Mouse (Mus musculus): ENCODE results near the gene Tbc1d8.

Gene Tbc1d8

GRCm38 (mm10) chr1:39448819-39449218 lies 29.7 kb downstream of the Tbc1d8 start:
- DNase-seq (ENCODE audit: extremely low read depth, insufficient read length, low spot score), result no peak

GRCm38 (mm10) chr1:39448238-39448637 lies 30.3 kb downstream of the Tbc1d8 start:
- no peak for DNase-seq (ENCODE audit: extremely low read depth, insufficient read length, low spot score)

- no peak for DNase-seq (ENCODE audit: extremely low read depth, insufficient read length, low spot score)
Measured at GRCm38 (mm10) chr1:39446178-39446577, 32.4 kb downstream of the Tbc1d8 start.

- no peak for DNase-seq (ENCODE audit: extremely low read depth, insufficient read length, low spot score)
Measured at GRCm38 (mm10) chr1:39445303-39446050, 33.1 kb downstream of the Tbc1d8 start.

- DNase-seq (ENCODE audit: extremely low read depth, insufficient read length, low spot score), result no peak
Measured at GRCm38 (mm10) chr1:39443764-39444163, 34.8 kb downstream of the Tbc1d8 start.

- no peak for DNase-seq (ENCODE audit: extremely low read depth, insufficient read length, low spot score)
Measured at GRCm38 (mm10) chr1:39441686-39442085, 36.9 kb downstream of the Tbc1d8 start.

DNA sequence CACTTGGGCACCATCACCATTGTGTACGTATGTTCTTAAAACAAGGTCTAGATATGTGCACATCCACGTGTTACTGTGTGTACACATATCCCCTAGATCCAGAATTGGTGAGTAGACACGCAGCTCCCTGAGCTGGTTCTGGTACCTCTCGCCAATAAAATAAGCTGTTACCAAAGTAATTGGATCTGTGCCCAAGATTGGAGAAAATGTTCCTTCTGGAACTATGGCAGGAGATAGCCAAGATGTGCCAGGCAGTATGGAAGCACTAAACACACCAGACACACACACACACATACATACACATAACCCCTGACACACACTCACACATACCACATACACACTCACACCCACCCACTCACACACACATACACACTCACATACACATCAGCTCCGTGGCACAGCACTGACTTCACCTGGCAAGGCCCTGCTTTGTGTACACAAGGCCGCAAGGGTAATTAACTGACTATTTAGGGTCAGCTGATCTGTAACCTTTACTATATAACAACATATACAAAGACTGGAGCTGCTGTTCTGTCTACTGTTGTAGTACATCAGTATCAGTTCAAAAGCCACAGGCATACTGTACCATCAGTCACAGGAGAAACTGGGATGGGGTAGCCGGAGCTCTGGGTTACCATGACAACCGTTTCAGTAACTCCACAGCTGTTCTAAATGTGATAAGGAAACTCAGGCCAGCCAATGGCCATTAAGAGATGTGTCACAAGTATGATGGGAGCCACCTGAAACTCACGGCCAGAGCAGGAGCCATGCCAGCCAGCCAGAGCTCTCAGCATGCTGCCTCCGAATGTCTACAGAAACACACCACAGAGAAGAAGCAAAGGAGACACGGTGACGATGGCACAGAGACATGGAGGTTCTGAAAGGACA lies 38.6 kb downstream of the Tbc1d8 start:
- no peak for DNase-seq (ENCODE audit: extremely low read depth, insufficient read length, low spot score)

- DNase-seq (ENCODE audit: extremely low read depth, insufficient read length, low spot score), result no peak
Measured at GRCm38 (mm10) chr1:39438629-39439028, 39.9 kb downstream of the Tbc1d8 start.

GRCm38 (mm10) chr1:39434264-39434663 lies 44.3 kb downstream of the Tbc1d8 start:
- no peak for DNase-seq (ENCODE audit: extremely low read depth, insufficient read length, low spot score)

DNA sequence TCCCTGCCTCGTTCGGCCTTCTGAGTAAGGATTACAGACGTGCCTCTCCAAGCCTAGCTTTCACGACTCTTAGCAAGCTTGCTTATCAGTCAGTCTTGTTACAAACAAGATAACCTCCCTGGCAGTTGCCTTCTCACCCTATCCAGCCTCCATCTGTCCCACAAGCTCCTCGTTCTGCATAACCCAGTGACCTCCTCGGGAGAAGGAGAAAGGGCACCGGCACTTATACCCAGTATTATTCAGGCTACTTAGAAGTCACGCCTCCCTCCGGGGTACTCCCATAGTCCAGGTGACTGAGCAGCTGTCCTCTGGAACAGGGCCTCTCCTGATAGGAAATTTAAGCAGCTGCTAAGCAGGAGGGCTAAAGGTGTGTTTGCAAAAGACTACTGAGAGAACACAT lies 48.5 kb downstream of the Tbc1d8 start:
- no peak for DNase-seq (ENCODE audit: extremely low read depth, insufficient read length, low spot score)

DNA sequence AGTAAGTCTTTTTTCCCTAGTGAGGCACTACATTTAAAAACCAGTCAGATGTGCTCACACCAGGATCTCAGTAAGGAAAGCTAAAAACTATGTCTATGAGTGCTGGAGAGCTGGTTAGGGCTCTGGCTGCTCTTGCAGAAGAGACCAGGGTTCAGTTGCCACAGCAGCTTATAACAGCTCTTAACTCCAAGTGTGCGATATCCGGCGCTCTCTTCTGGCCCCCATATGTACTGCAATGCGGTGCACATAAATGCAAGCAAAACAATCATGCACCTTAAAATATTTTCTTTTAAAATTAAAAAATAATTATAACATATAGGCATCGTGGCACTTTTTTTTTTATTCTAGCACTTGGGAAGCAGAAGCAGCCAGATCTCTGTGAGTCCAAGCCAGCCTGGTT lies 49.5 kb downstream of the Tbc1d8 start:
- DNase-seq (ENCODE audit: extremely low read depth, insufficient read length, low spot score), result no peak

DNA sequence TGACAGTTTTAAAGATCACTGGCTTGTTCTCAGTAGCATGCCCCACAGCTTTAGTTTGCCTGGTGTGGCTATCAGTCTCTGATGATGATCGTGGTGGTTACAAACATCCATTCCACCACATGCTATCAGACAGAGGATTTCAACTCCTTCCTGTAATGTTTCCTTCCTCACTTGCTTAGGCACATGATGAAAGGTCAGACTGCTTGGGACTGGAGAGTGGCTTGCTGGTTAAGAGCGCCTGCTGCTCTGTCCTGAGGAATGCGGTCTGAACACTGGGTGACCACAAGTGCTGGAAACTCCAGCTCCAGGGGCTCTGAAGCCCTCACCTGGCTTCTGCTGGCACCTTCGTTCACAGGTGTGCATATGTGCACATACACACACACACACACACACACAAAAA lies 50.3 kb downstream of the Tbc1d8 start:
- no peak for DNase-seq (ENCODE audit: extremely low read depth, insufficient read length, low spot score)

GRCm38 (mm10) chr1:39425497-39425896 lies 53.1 kb downstream of the Tbc1d8 start:
- DNase-seq (ENCODE audit: extremely low read depth, insufficient read length, low spot score), result no peak

GRCm38 (mm10) chr1:39420987-39421386 lies 57.6 kb downstream of the Tbc1d8 start:
- no peak for DNase-seq (ENCODE audit: extremely low read depth, insufficient read length, low spot score)

GRCm38 (mm10) chr1:39418852-39419251 lies 59.7 kb downstream of the Tbc1d8 start:
- DNase-seq (ENCODE audit: extremely low read depth, insufficient read length, low spot score), result no peak

DNA sequence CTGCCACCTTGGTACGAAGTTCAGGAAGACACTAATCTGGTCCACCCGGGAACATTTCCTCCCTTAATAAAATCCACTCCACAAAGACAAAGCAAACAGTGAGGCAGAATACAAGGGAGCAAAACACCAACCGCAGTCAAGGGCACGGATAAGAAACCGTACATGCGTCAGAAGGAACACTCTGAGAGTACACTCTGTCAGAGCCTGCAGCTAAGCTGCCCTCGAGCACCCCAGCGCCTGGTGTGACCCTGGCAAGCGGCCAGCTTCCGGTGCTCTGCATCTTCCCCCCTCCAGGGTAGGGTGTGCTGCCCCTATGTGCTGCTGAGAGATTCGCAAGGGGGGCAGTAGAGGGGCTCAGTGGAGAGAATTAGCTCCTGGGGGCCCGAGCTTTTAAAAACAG lies 60.7 kb downstream of the Tbc1d8 start:
- no peak for DNase-seq (ENCODE audit: extremely low read depth, insufficient read length, low spot score)

DNA sequence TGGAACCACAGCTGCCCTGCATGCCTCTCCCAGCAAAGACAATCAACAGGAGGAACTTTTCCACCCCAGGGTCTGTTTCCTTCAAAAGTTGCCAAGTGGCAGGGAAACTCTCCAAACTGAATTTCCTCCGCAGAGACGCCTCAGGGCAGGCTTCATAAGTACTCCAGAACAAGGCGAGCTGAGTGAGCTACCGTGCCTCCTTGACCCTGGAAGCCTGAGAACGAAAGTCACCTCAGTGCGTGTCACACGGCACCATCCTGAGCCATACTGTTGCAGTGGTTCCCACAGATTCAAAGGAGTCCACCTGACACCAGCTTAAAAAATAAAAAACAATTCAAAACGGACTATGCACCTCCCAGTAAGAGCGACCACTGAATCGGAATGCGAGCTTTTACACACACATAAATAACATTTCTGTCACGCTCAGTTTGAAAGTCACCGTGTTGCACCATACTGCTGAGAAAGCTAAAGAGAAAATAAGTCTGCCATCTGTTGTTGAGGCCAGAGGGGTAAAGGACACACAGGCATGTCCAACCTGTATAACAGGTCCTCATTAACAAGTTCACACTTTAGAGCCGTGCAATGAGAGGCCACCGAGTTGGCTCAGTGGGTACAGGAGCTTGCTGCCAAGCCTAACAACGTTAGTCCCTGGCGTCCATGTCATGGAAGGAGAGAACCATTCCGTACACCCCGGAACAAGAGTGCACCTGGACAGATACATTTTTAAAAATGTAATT lies 68.3 kb downstream of the Tbc1d8 start:
- DNase-seq (ENCODE audit: extremely low read depth, insufficient read length, low spot score), result no peak

GRCm38 (mm10) chr1:39408668-39409067 lies 69.9 kb downstream of the Tbc1d8 start:
- no peak for DNase-seq (ENCODE audit: extremely low read depth, insufficient read length, low spot score)

- DNase-seq (ENCODE audit: extremely low read depth, insufficient read length, low spot score), result no peak
Measured at GRCm38 (mm10) chr1:39408123-39408522, 70.4 kb downstream of the Tbc1d8 start.

DNA sequence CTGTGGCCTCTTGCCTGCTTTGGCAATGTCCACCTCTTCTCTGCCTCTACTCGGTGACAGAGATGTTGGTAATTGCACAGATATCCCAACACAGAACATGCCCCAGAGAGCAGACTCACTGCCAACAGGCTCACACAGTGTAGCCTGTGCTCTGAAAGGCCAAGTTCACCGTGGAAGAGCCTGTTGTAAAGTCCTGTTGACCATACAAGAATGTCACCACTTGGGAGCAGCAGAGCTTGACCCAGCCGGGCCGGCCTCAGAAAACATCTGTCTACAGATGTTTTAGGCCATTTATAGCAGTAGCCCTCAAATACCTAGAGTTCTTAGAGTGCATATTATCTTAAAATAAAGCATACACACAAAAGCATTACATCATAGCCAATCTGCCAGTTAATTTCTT lies 71.4 kb downstream of the Tbc1d8 start:
- DNase-seq (ENCODE audit: extremely low read depth, insufficient read length, low spot score), result no peak

- DNase-seq (ENCODE audit: extremely low read depth, insufficient read length, low spot score), result no peak
Measured at GRCm38 (mm10) chr1:39400173-39400572, 78.4 kb downstream of the Tbc1d8 start.
